Mouse (Mus musculus) kidney, postnatal 0 days (tissue): ENCODE data around the gene Tmtc4. TPM values are rescaled to one million over a fixed set of nuclear protein-coding genes. Genes with fewer than 3 reads are reported as not detected.

Experiments used
- ATAC-seq: fragments of 200-750 bp; cut with Nextera tagmentation; replicated peaks from 2 replicates; pipeline ENCODE4 v1.8.0; 2017; ENCODE audit warnings: low read depth, moderate number of reproducible peaks, moderate TSS enrichment, moderate library complexity; ENCODE audit not compliant: low FRiP score
- DNase-seq: peaks from one replicate; pipeline ENCODE4 v3.0.0-alpha.2; 2016; ENCODE audit warnings: low spot score
- H3K27ac ChIP-seq: fragments of 300-500 bp; sonication (generic); 2 replicates; pipeline ENCODE4 v1.5.1; 2014; ENCODE audit warnings: mild to moderate bottlenecking
- H3K27me3 ChIP-seq: fragments of 300-500 bp; sonication (generic); 2 replicates; pipeline ENCODE4 v1.6.1; 2014; ENCODE audit warnings: low read length, mixed read lengths; ENCODE audit not compliant: insufficient read depth
- H3K36me3 ChIP-seq: fragments of 300-500 bp; sonication (generic); 2 replicates; pipeline ENCODE4 v1.6.1; 2014; ENCODE audit warnings: low read length, mixed read lengths; ENCODE audit not compliant: insufficient read depth
- H3K4me1 ChIP-seq: fragments of 300-500 bp; sonication (generic); replicated peaks from 2 replicates; pipeline ENCODE4 v1.6.1; 2014; ENCODE audit warnings: antibody characterized with exemption, low read length, mixed read lengths; ENCODE audit not compliant: insufficient read depth
- H3K4me2 ChIP-seq: fragments of 300-500 bp; sonication (generic); 2 replicates; pipeline ENCODE4 v1.6.1; 2014; ENCODE audit warnings: mild to moderate bottlenecking, low read length, moderate library complexity, mixed read lengths
- H3K4me3 ChIP-seq: fragments of 300-500 bp; sonication (generic); replicated peaks from 2 replicates; pipeline ENCODE4 v1.5.1; 2014; ENCODE audit warnings: low read depth, low read length
- H3K9ac ChIP-seq: fragments of 300-500 bp; sonication (generic); 2 replicates; pipeline ENCODE4 v1.6.1; 2014; ENCODE audit warnings: low read depth, low read length
- H3K9me3 ChIP-seq: fragments of 300-500 bp; sonication (generic); replicated peaks from 2 replicates; pipeline ENCODE4 v1.6.1; 2016; ENCODE audit warnings: low read length, inconsistent platforms, mixed read lengths
- CTCF ChIP-seq: IDR thresholded peaks from 2 replicates; pipeline ENCODE4 v1.5.1; 2016; ENCODE audit warnings: antibody characterized with exemption, low read depth, mild to moderate bottlenecking, moderate library complexity
- WGBS: fragments of 180-500 bp; shearing (Covaris S2); extraction: QIAGEN DNeasy Blood & Tissue Kit; methylation state at CpG from one replicate; pipeline ENCODE4 v1.1.7; 2014; 5-methylcytosine and 5-hydroxymethylcytosine counted together
- polyA plus RNA-seq: library from polyadenylated mRNA; unstranded; fragments of >200 nt; fragmentation: Nextera tagmentation; extraction: Ambion mirVana; gene quantifications from 2 replicates; pipeline ENCODE4 v1.2.1, GENCODE M21; 2015

Gene Tmtc4
- polyA plus RNA-seq, 1 experiment from 2014 or later, result 25.8 TPM

- no peak overlapping the region for H3K4me3 ChIP-seq
- H3K4me2 ChIP-seq, result no peak overlapping the region
- no peaks in the 10 kb centered on the region for H3K4me1 ChIP-seq
- TF ChIP-seq CTCF, result no peak
- no peak for DNase-seq
- no peak overlapping the region for H3K27ac ChIP-seq
- no peaks in the 10 kb centered on the region for H3K9me3 ChIP-seq
- 75% methylated on average over 1 of the region's 1 CpGs for WGBS
- H3K27me3 ChIP-seq, result no peaks in the 10 kb centered on the region
- ATAC-seq, result no peak
- H3K36me3 ChIP-seq, result no peaks in the 10 kb centered on the region
- H3K9ac ChIP-seq, result no peak overlapping the region
Observed at GRCm38 (mm10) chr14:122888480-122888872, 95.4 kb downstream of the Tmtc4 start.

- WGBS, result 86% methylated on average over 3 of the region's 3 CpGs
- H3K27ac ChIP-seq, result no peak overlapping the region
- H3K4me3 ChIP-seq, result no peak overlapping the region
- no peak overlapping the region for H3K9ac ChIP-seq
- ATAC-seq, result no peak
- no peaks in the 10 kb centered on the region for H3K9me3 ChIP-seq
- no peaks in the 10 kb centered on the region for H3K36me3 ChIP-seq
- no peak for TF ChIP-seq CTCF
- no peaks in the 10 kb centered on the region for H3K4me1 ChIP-seq
- no peaks in the 10 kb centered on the region for H3K27me3 ChIP-seq
- H3K4me2 ChIP-seq, result no peak overlapping the region
- DNase-seq, result no peak
Observed at GRCm38 (mm10) chr14:122887702-122888479, 95.9 kb downstream of the Tmtc4 start.

GRCm38 (mm10) chr14:122887278-122887677 is 96.6 kb downstream of the Tmtc4 start:
- no peaks in the 10 kb centered on the region for H3K27me3 ChIP-seq
- 70% methylated on average over 1 of the region's 1 CpGs for WGBS
- H3K4me2 ChIP-seq, result no peak overlapping the region
- H3K27ac ChIP-seq, result no peak overlapping the region
- H3K9me3 ChIP-seq, result no peaks in the 10 kb centered on the region
- H3K4me1 ChIP-seq, result no peaks in the 10 kb centered on the region
- H3K4me3 ChIP-seq, result no peak overlapping the region
- no peak overlapping the region for H3K9ac ChIP-seq
- TF ChIP-seq CTCF, result no peak
- no peak for ATAC-seq
- H3K36me3 ChIP-seq, result no peaks in the 10 kb centered on the region
- no peak for DNase-seq

- H3K4me1 ChIP-seq, result no peaks in the 10 kb centered on the region
- no peak for ATAC-seq
- H3K9ac ChIP-seq, result no peak overlapping the region
- DNase-seq, result no peak
- no peak overlapping the region for H3K27ac ChIP-seq
- no peak overlapping the region for H3K4me2 ChIP-seq
- WGBS, result 89% methylated on average over 7 of the region's 7 CpGs
- no peaks in the 10 kb centered on the region for H3K36me3 ChIP-seq
- no peak overlapping the region for H3K4me3 ChIP-seq
- H3K27me3 ChIP-seq, result no peaks in the 10 kb centered on the region
- TF ChIP-seq CTCF, result no peak
- H3K9me3 ChIP-seq, result no peaks in the 10 kb centered on the region
Observed at GRCm38 (mm10) chr14:122885893-122886292, 97.9 kb downstream of the Tmtc4 start.

GRCm38 (mm10) chr14:122883821-122884584 is 99.8 kb downstream of the Tmtc4 start:
- Histone ChIP-seq H3K36me3 (no peaks in the 10 kb centered on the region), H3K4me3 (no peak overlapping the region), H3K9me3 (no peaks in the 10 kb centered on the region), H3K9ac (no peak overlapping the region), H3K4me2 (no peak overlapping the region), H3K27me3 (no peaks in the 10 kb centered on the region), H3K27ac (no peak overlapping the region), H3K4me1 (no peaks in the 10 kb centered on the region)
- DNase-seq, result no peak
- no peak for ATAC-seq
- WGBS, result 55% methylated on average over 10 of the region's 10 CpGs
- no peak for TF ChIP-seq CTCF

- 84% methylated on average over 4 of the region's 4 CpGs for WGBS
- no peaks in the 10 kb centered on the region for H3K27me3 ChIP-seq
- DNase-seq (peak; percentile 34), ATAC-seq (no peak)
- H3K4me3 ChIP-seq, result no peak overlapping the region
- no peak for TF ChIP-seq CTCF
- no peaks in the 10 kb centered on the region for H3K9me3 ChIP-seq
- H3K4me2 ChIP-seq, result no peak overlapping the region
- no peaks in the 10 kb centered on the region for H3K4me1 ChIP-seq
- H3K36me3 ChIP-seq, result no peaks in the 10 kb centered on the region
- no peak overlapping the region for H3K9ac ChIP-seq
- no peak overlapping the region for H3K27ac ChIP-seq
Observed at GRCm38 (mm10) chr14:122883410-122883806, 100.4 kb downstream of the Tmtc4 start.
